Mouse (Mus musculus) embryonic facial prominence, embryonic 12.5 days (tissue): ENCODE results near the gene Clba1. TPM values are rescaled to one million over a fixed set of nuclear protein-coding genes. Genes with fewer than 3 reads are reported as not detected.

Source experiments
- ATAC-seq: fragments of 200-750 bp; cut with Nextera tagmentation; 2 replicates; pipeline ENCODE4 v1.8.0; 2017; ENCODE audit not compliant: insufficient number of reproducible peaks, insufficient read depth, low FRiP score, low TSS enrichment
- H3K27ac ChIP-seq: fragments of 300-500 bp; sonication (generic); 2 replicates; pipeline ENCODE4 v1.5.1; 2016; ENCODE audit warnings: mild to moderate bottlenecking
- H3K27me3 ChIP-seq: fragments of 300-500 bp; sonication (generic); 2 replicates; pipeline ENCODE4 v1.6.1; 2016; ENCODE audit warnings: mild to moderate bottlenecking, moderate library complexity
- H3K36me3 ChIP-seq: fragments of 300-500 bp; sonication (generic); 2 replicates; pipeline ENCODE4 v1.6.1; 2016; ENCODE audit warnings: mild to moderate bottlenecking
- H3K4me1 ChIP-seq: fragments of 300-500 bp; sonication (generic); 2 replicates; pipeline ENCODE4 v1.6.1; 2016
- H3K4me2 ChIP-seq: fragments of 300-500 bp; sonication (generic); replicated peaks from 2 replicates; pipeline ENCODE4 v1.6.1; 2016; ENCODE audit warnings: mild to moderate bottlenecking, moderate library complexity
- H3K4me3 ChIP-seq: fragments of 300-500 bp; sonication (generic); 2 replicates; pipeline ENCODE4 v1.5.1; 2016; ENCODE audit warnings: mild to moderate bottlenecking
- H3K9ac ChIP-seq: fragments of 300-500 bp; sonication (generic); 2 replicates; pipeline ENCODE4 v1.6.1; 2016; ENCODE audit warnings: mild to moderate bottlenecking, moderate library complexity
- H3K9me3 ChIP-seq: fragments of 300-500 bp; sonication (generic); 2 replicates; pipeline ENCODE4 v1.6.1; 2016; ENCODE audit warnings: mild to moderate bottlenecking, moderate library complexity
- WGBS: fragments of 180-500 bp; shearing (Covaris S2); methylation state at CpG from one replicate; pipeline ENCODE4 v1.1.7; 2016; 5-methylcytosine and 5-hydroxymethylcytosine counted together
- polyA plus RNA-seq: library from polyadenylated mRNA; unstranded; fragments of >200 nt; fragmentation: Nextera tagmentation; extraction: Ambion mirVana; gene quantifications from 2 replicates; pipeline ENCODE4 v1.2.1, GENCODE M21; 2016

Gene Clba1
- polyA plus RNA-seq, 1 experiment from 2014 or later, result 9.6 TPM

- WGBS, result 62% methylated on average over 18 of the region's 18 CpGs
- Histone ChIP-seq H3K4me1 (peaks cover 18% of the 10 kb centered on the region), H3K9ac (peak overlapping the region; percentile 1; the same call in 1 of the 2 replicates)
These were observed 13.2 kb upstream of the Clba1 start for GRCm38 (mm10) chr12:112795466-112796104.

GRCm38 (mm10) chr12:112796551-112797510, 11.9 kb upstream of the Clba1 start:
- peaks cover 19% of the 10 kb centered on the region; the same call in 1 of the 2 replicates for H3K4me1 ChIP-seq
- no peak for ATAC-seq
- H3K27me3 ChIP-seq, result peaks cover 18% of the 10 kb centered on the region
- no peaks in the 10 kb centered on the region for H3K9me3 ChIP-seq
- H3K4me2 ChIP-seq, result no peak overlapping the region
- 47% methylated on average over 17 of the region's 17 CpGs for WGBS
- H3K9ac ChIP-seq, result no peak overlapping the region
- H3K27ac ChIP-seq, result no peak overlapping the region
- H3K4me3 ChIP-seq, result no peak overlapping the region
- no peaks in the 10 kb centered on the region for H3K36me3 ChIP-seq

More at GRCm38 (mm10) chr12:112795466-112796104, 13.2 kb upstream of the Clba1 start:
- no peak overlapping the region for H3K27ac ChIP-seq
- peaks cover 6% of the 10 kb centered on the region; the same call in 1 of the 2 replicates for H3K27me3 ChIP-seq
- ATAC-seq, result no peak
- H3K4me2 ChIP-seq, result no peak overlapping the region
- no peaks in the 10 kb centered on the region for H3K36me3 ChIP-seq
- H3K4me3 ChIP-seq, result no peak overlapping the region
- H3K9me3 ChIP-seq, result no peaks in the 10 kb centered on the region

GRCm38 (mm10) chr12:112797672-112798331, 10.9 kb upstream of the Clba1 start:
- ATAC-seq, result no peak
- Histone ChIP-seq H3K4me3 (no peak overlapping the region), H3K36me3 (no peaks in the 10 kb centered on the region), H3K9me3 (no peaks in the 10 kb centered on the region), H3K4me1 (peaks cover 21% of the 10 kb centered on the region; the same call in 1 of the 2 replicates), H3K27me3 (peaks cover 26% of the 10 kb centered on the region), H3K27ac (no peak overlapping the region), H3K9ac (no peak overlapping the region), H3K4me2 (no peak overlapping the region)
- 64% methylated on average over 15 of the region's 15 CpGs for WGBS

- Histone ChIP-seq H3K27me3 (peaks cover 30% of the 10 kb centered on the region), H3K4me2 (no peak overlapping the region), H3K4me1 (peaks cover 21% of the 10 kb centered on the region; the same call in 1 of the 2 replicates), H3K4me3 (no peak overlapping the region), H3K27ac (no peak overlapping the region), H3K36me3 (no peaks in the 10 kb centered on the region), H3K9ac (no peak overlapping the region), H3K9me3 (no peaks in the 10 kb centered on the region)
- 27% methylated on average over 5 of the region's 5 CpGs for WGBS
- ATAC-seq, result no peak
These were observed 10.4 kb upstream of the Clba1 start for GRCm38 (mm10) chr12:112798332-112798681.

- Histone ChIP-seq H3K4me3 (no peak overlapping the region), H3K9ac (no peak overlapping the region), H3K4me2 (no peak overlapping the region), H3K4me1 (peaks cover 21% of the 10 kb centered on the region; the same call in 1 of the 2 replicates), H3K27me3 (peaks cover 31% of the 10 kb centered on the region), H3K36me3 (no peaks in the 10 kb centered on the region), H3K9me3 (no peaks in the 10 kb centered on the region), H3K27ac (no peak overlapping the region)
- 74% methylated on average over 5 of the region's 5 CpGs for WGBS
- no peak for ATAC-seq
These were observed 10.0 kb upstream of the Clba1 start for GRCm38 (mm10) chr12:112798716-112799115.

- Histone ChIP-seq H3K9ac (no peak overlapping the region), H3K27ac (no peak overlapping the region), H3K27me3 (peaks cover 31% of the 10 kb centered on the region), H3K36me3 (no peaks in the 10 kb centered on the region), H3K4me3 (no peak overlapping the region), H3K9me3 (no peaks in the 10 kb centered on the region), H3K4me1 (peaks cover 18% of the 10 kb centered on the region; the same call in 1 of the 2 replicates), H3K4me2 (no peak overlapping the region)
- 80% methylated on average over 10 of the region's 10 CpGs for WGBS
- ATAC-seq, result no peak
These were observed 9.3 kb upstream of the Clba1 start for GRCm38 (mm10) chr12:112799237-112799970.

GRCm38 (mm10) chr12:112800476-112800875, 8.3 kb upstream of the Clba1 start:
- no peaks in the 10 kb centered on the region for H3K9me3 ChIP-seq
- no peak overlapping the region for H3K4me3 ChIP-seq
- H3K4me2 ChIP-seq, result no peak overlapping the region
- no peak overlapping the region for H3K9ac ChIP-seq
- ATAC-seq, result no peak
- no peak overlapping the region for H3K27ac ChIP-seq
- no peaks in the 10 kb centered on the region for H3K36me3 ChIP-seq
- WGBS, result 14% methylated on average over 4 of the region's 4 CpGs
- H3K4me1 ChIP-seq, result peaks cover 15% of the 10 kb centered on the region; the same call in 1 of the 2 replicates
- peaks cover 31% of the 10 kb centered on the region for H3K27me3 ChIP-seq

- WGBS, result 5% methylated on average over 59 of the region's 69 CpGs
- Histone ChIP-seq H3K9ac (peak within 1 kb of the TSS; percentile 63), H3K9me3 (no peaks in the 10 kb centered on the region), H3K4me2 (peak within 1 kb of the TSS; percentile 100), H3K27me3 (peaks cover 32% of the 10 kb centered on the region), H3K4me3 (peak within 1 kb of the TSS; percentile 55), H3K4me1 (0 out of 2 replicates have a peak, but pooled peaks cover 10% of the 10 kb centered on the region), H3K36me3 (no peaks in the 10 kb centered on the region), H3K27ac (no peak within 1 kb of the TSS)
- ATAC-seq, result peak; percentile 53
These were observed 6.6 kb upstream of the Clba1 start, which contains the start of gene Ahnak2 for GRCm38 (mm10) chr12:112801864-112802846. Ahnak2 (minus strand) TSS chr12:112802657.

- Histone ChIP-seq H3K9me3 (no peaks in the 10 kb centered on the region), H3K4me1 (0 out of 2 replicates have a peak, but pooled peaks cover 10% of the 10 kb centered on the region), H3K4me2 (peak overlapping the region; percentile 100), H3K27me3 (peaks cover 30% of the 10 kb centered on the region), H3K9ac (no peak overlapping the region), H3K4me3 (no peak overlapping the region), H3K36me3 (no peaks in the 10 kb centered on the region), H3K27ac (no peak overlapping the region)
- 25% methylated on average over 3 of the region's 3 CpGs for WGBS
- ATAC-seq, result no peak
These were observed 5.8 kb upstream of the Clba1 start for GRCm38 (mm10) chr12:112802917-112803316.

GRCm38 (mm10) chr12:112804046-112804445, 4.7 kb upstream of the Clba1 start:
- H3K27me3 ChIP-seq, result peaks cover 30% of the 10 kb centered on the region
- no peak overlapping the region for H3K4me3 ChIP-seq
- no peak overlapping the region for H3K9ac ChIP-seq
- no peak overlapping the region for H3K27ac ChIP-seq
- WGBS, result 57% methylated on average over 13 of the region's 13 CpGs
- no peak for ATAC-seq
- no peak overlapping the region for H3K4me2 ChIP-seq
- peaks cover 15% of the 10 kb centered on the region; the same call in 1 of the 2 replicates for H3K4me1 ChIP-seq
- H3K9me3 ChIP-seq, result no peaks in the 10 kb centered on the region
- no peaks in the 10 kb centered on the region for H3K36me3 ChIP-seq
